13 mouse cellular contexts compared by ENCODE assay signal in genomic region chr4:129019788-129020187, GRCm38 (mm10). TPM values are rescaled to one million over a fixed set of nuclear protein-coding genes. Genes with fewer than 3 reads are reported as not detected.
DNase-seq lines count a peak whose midpoint lies in the region; ATAC-seq and TF ChIP-seq lines count a peak whose summit lies in the region.
"Had no signal": no experiment of that assay in that cellular context is flagged by ENCODE, and none has a peak within 500 bp of the region (broad histone marks: within the 10 kb centered on the region; RNA-seq: fewer than 3 reads in every experiment).

No protein-coding gene starts in this region.

- WGBS in midbrain, postnatal 0 days: 83% methylated on average over 9 of the region's 9 CpGs
- WGBS in midbrain, embryonic 10.5 days: 88% methylated on average over 9 of the region's 9 CpGs
- WGBS in forebrain, embryonic 11.5 days: 84% methylated on average over 9 of the region's 9 CpGs

- TF ChIP-seq CTCF in midbrain, postnatal 0 days (IDR thresholded peaks at IDR 0.05): no peak

- no peak overlapping the region for H3K9ac ChIP-seq in midbrain, postnatal 0 days (replicated peaks; ENCODE audit: low read length, poor library complexity, severe bottlenecking)
- H3K9ac ChIP-seq in forebrain, embryonic 11.5 days (ENCODE audit: low read length): no peak overlapping the region
- H3K9ac ChIP-seq: liver, embryonic 13.5 days had no signal

- no peaks in the 10 kb centered on the region for H3K27me3 ChIP-seq in midbrain, postnatal 0 days (ENCODE audit: insufficient read depth, low read length)
- H3K27me3 ChIP-seq in midbrain, embryonic 10.5 days (ENCODE audit: low read depth, poor library complexity, severe bottlenecking): no peaks in the 10 kb centered on the region
- no peaks in the 10 kb centered on the region for H3K27me3 ChIP-seq in forebrain, embryonic 11.5 days (ENCODE audit: control insufficient read depth, insufficient read depth, low read length)
- H3K27me3 ChIP-seq: Patski had no signal

- no peak for ATAC-seq in midbrain, postnatal 0 days (ENCODE audit: low FRiP score)
- peak; percentile 65 for ATAC-seq in inflammation-experienced regulatory T-cells, adult 6 months
- ATAC-seq in forebrain, embryonic 11.5 days (replicated peaks; ENCODE audit: low FRiP score): no peak
- ATAC-seq: Patski had no signal

- peak; percentile 38 to 40 for DNase-seq in frontal cortex, postnatal 36 days (ENCODE audit: low spot score in 2 of 2)
- no peak for DNase-seq in frontal cortex, postnatal 10 days (ENCODE audit: low spot score in 2 of 2)
- peak; percentile 26 for DNase-seq in midbrain, postnatal 0 days (ENCODE audit: low spot score)
- no peak for DNase-seq in midbrain, embryonic 10.5 days (ENCODE audit: low spot score)
- peak; percentile 54 for DNase-seq in cerebellum, adult 11-12 months
- DNase-seq in Muller cell, postnatal 12 days (ENCODE audit: inconsistent ontology term): no peak
- no peak for DNase-seq in forebrain, embryonic 11.5 days (ENCODE audit: low spot score)
- DNase-seq: liver, embryonic 13.5 days had no signal

- no peaks in the 10 kb centered on the region for H3K36me3 ChIP-seq in midbrain, postnatal 0 days (ENCODE audit: insufficient read depth, low read length)
- no peaks in the 10 kb centered on the region for H3K36me3 ChIP-seq in midbrain, embryonic 10.5 days
- H3K36me3 ChIP-seq in forebrain, embryonic 11.5 days (ENCODE audit: control insufficient read depth, insufficient read depth, low read length): no peaks in the 10 kb centered on the region
- H3K36me3 ChIP-seq: liver, embryonic 13.5 days had no signal

- H3K27ac ChIP-seq in midbrain, postnatal 0 days (ENCODE audit: low read depth, low read length): no peak overlapping the region
- H3K27ac ChIP-seq in midbrain, embryonic 10.5 days (replicated peaks): no peak overlapping the region
- H3K27ac ChIP-seq in forebrain, embryonic 11.5 days (ENCODE audit: low read depth, low read length): no peak overlapping the region
- H3K27ac ChIP-seq: left cerebral cortex, adult 2 months; liver, embryonic 13.5 days; macrophage had no signal

- no peak overlapping the region for H3K4me2 ChIP-seq in midbrain, postnatal 0 days (ENCODE audit: low read depth, low read length, poor library complexity, severe bottlenecking)
- H3K4me2 ChIP-seq in forebrain, embryonic 11.5 days (ENCODE audit: low read depth, low read length, severe bottlenecking): no peak overlapping the region
- H3K4me2 ChIP-seq: liver, embryonic 13.5 days had no signal

- no peak overlapping the region for H3K4me3 ChIP-seq in midbrain, postnatal 0 days (ENCODE audit: low read depth, low read length)
- H3K4me3 ChIP-seq in midbrain, embryonic 10.5 days: no peak overlapping the region
- H3K4me3 ChIP-seq in forebrain, embryonic 11.5 days (ENCODE audit: low read depth, low read length): no peak overlapping the region
- H3K4me3 ChIP-seq: left cerebral cortex, adult 2 months; liver, embryonic 13.5 days; myocyte had no signal

- no peaks in the 10 kb centered on the region for H3K9me3 ChIP-seq in midbrain, postnatal 0 days (ENCODE audit: low read length)
- H3K9me3 ChIP-seq in midbrain, embryonic 10.5 days (replicated peaks): 0 out of 2 replicates have a peak, but pooled peaks cover 1% of the 10 kb centered on the region
- no peaks in the 10 kb centered on the region for H3K9me3 ChIP-seq in forebrain, embryonic 11.5 days (ENCODE audit: control insufficient read depth, low read length)
- H3K9me3 ChIP-seq: liver, embryonic 13.5 days had no signal

- H3K4me1 ChIP-seq in midbrain, postnatal 0 days (ENCODE audit: insufficient read depth, low read length): no peaks in the 10 kb centered on the region
- H3K4me1 ChIP-seq in midbrain, embryonic 10.5 days: peaks cover 6% of the 10 kb centered on the region
- no peaks in the 10 kb centered on the region for H3K4me1 ChIP-seq in forebrain, embryonic 11.5 days (replicated peaks; ENCODE audit: control insufficient read depth, insufficient read depth, low read length)

RNA-seq across cellular contexts. Expression of gene Ak2, which starts 28.0 kb away (rescaled TPM):
- 28.8 and 31.0 TPM in 2 replicates for total RNA-seq in midbrain, postnatal 0 days (2014; rRNA removed)
- polyA plus RNA-seq in midbrain, postnatal 0 days (2015; fragmentation: Nextera tagmentation; extraction: Ambion mirVana): 66.0 and 67.1 TPM in 2 replicates
- 187 and 205 TPM in 2 replicates for polyA plus RNA-seq in midbrain, embryonic 10.5 days (2016; fragmentation: Nextera tagmentation; extraction: Ambion mirVana)
- 100 to 1,000 TPM in 1 of 3 experiments, 10 to 100 TPM in 2; 70.4 to 117 (median 80.5) TPM for polyA plus RNA-seq in inflammation-experienced regulatory T-cells, adult 6 months (2017; shearing (Covaris generic))
- 173 and 174 TPM in 2 replicates for polyA plus RNA-seq in forebrain, embryonic 11.5 days (2014; fragmentation: Nextera tagmentation; extraction: Ambion mirVana)

RNA-seq across cellular contexts. Expression of gene Rnf19b, which starts 38.3 kb away (rescaled TPM):
- 138 and 160 TPM in 2 replicates for total RNA-seq in midbrain, postnatal 0 days (2014; rRNA removed)
- 34.8 and 40.2 TPM in 2 replicates for polyA plus RNA-seq in midbrain, postnatal 0 days (2015; fragmentation: Nextera tagmentation; extraction: Ambion mirVana)
- polyA plus RNA-seq in midbrain, embryonic 10.5 days (2016; fragmentation: Nextera tagmentation; extraction: Ambion mirVana): 7.1 and 9.0 TPM in 2 replicates
- 10 to 100 TPM; 17.5 to 20.2 (median 18.3) TPM for polyA plus RNA-seq in inflammation-experienced regulatory T-cells, adult 6 months (2017; shearing (Covaris generic))
- 10.1 and 12.2 TPM in 2 replicates for polyA plus RNA-seq in forebrain, embryonic 11.5 days (2014; fragmentation: Nextera tagmentation; extraction: Ambion mirVana)

RNA-seq across cellular contexts. Expression of gene Azin2, which starts 57.5 kb away (rescaled TPM):
- 20.2 and 29.3 TPM in 2 replicates for total RNA-seq in midbrain, postnatal 0 days (2014; rRNA removed)
- 21.7 and 28.5 TPM in 2 replicates for polyA plus RNA-seq in midbrain, postnatal 0 days (2015; fragmentation: Nextera tagmentation; extraction: Ambion mirVana)
- 11.1 and 14.9 TPM in 2 replicates for polyA plus RNA-seq in midbrain, embryonic 10.5 days (2016; fragmentation: Nextera tagmentation; extraction: Ambion mirVana)
- polyA plus RNA-seq in inflammation-experienced regulatory T-cells, adult 6 months (2017; shearing (Covaris generic)): under 1 TPM in 1 of 3 experiments, not detected in 2; 0.19 TPM
- polyA plus RNA-seq in forebrain, embryonic 11.5 days (2014; fragmentation: Nextera tagmentation; extraction: Ambion mirVana): 11.5 TPM in 2 replicates

Comparison
In these comparisons a context has a peak if more than half of its experiments do, and no peak if none do; other contexts are left out.
1. DNase-seq: peak in frontal cortex, postnatal 36 days (2 of 2), midbrain, postnatal 0 days (single experiment) and cerebellum, adult 11-12 months (single experiment); none in frontal cortex, postnatal 10 days (0 of 2), midbrain, embryonic 10.5 days (single experiment), Muller cell, postnatal 12 days (single experiment) and forebrain, embryonic 11.5 days (single experiment).
2. RNA of gene Azin2, which starts 57.5 kb away (polyA plus RNA-seq): 21.7 to 28.5 TPM in midbrain, postnatal 0 days, 11.5 TPM in forebrain, embryonic 11.5 days and 11.1 to 14.9 TPM in midbrain, embryonic 10.5 days; 0.19 TPM in inflammation-experienced regulatory T-cells, adult 6 months; every median in the first group is over 10 times any median in the second.